Mouse (Mus musculus) G1E-ER4 (cell line): ENCODE data around the gene Entpd2. TPM values are rescaled to one million over a fixed set of nuclear protein-coding genes. Genes with fewer than 3 reads are reported as not detected.

ENCODE experiments used
- GATA1 ChIP-seq: IDR thresholded peaks from one replicate; pipeline ENCODE4 v1.8.0; 2012; ENCODE audit warnings: low read length, inconsistent platforms
- polyA plus RNA-seq: library from polyadenylated mRNA; stranded (reverse); fragments of >175 nt; gene quantifications from 2 replicates; pipeline ENCODE4 v1.2.3, GENCODE M21; 2012

Gene Entpd2
- polyA plus RNA-seq, 1 experiment, result not detected

DNA sequence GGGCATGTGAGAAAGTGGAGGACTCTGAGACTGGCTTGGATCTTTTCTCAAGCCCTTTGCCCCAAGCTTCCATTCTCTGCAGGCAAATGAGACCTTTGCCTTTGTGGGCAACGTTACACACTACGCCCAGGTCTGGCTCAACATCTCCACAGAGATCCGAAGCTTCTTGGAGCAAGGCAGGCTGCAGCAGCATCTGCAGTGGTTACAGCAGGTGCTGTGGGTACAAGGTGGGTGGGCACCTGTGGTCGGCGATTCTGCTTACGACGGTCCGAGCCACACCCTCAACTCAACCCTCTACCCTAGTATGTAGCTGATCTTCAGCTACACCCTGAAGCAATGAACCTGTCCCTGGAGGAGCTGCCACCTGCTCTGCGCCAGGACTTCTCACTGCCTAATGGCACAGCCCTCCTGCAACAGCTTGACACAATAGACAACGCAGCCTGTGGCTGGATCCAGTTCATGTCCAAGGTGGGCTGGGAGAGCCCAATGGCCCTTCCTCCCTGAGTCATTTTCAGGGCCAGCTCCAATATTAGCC lies 40.7 kb downstream of the Entpd2 start:
- no peak for TF ChIP-seq GATA1

DNA sequence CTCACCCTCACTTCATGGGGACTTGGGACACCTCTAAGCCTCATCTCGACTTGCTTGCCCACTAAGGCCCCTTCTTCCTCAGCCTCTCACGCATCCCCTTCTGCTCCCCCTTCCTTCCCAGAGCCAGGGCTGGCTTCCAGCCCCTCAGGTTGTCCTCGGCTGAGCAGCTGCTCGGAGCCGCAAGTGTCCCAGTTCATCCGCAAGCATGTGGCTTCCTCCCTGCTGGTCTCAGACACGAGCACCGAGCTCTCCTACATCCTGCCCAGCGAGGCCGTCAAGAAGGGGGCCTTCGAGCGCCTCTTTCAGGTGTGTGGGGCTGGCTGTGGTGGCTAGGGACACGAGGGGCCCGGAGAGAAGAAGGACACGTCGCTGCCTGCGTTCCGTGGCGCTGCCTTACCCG lies 45.4 kb downstream of the Entpd2 start:
- no peak for TF ChIP-seq GATA1

DNA sequence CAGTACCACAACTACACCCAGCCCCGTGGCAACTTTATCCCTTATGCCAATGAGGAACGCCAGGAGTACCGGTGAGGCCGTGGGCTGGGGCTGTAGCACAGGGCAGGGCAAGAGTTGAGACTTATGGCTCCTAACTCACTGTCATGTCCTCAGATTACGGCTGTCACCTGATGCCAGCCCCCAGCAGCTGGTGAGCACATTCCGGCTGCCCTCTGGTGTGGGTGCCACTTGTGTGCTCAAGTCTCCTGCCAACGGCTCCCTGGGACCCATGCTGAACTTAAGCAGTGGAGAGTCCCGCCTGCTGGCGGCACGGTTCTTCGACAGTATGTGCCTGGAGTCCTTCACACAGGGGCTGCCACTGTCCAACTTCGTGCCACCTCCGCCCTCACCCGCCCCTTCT lies 47.0 kb downstream of the Entpd2 start:
- no peak for TF ChIP-seq GATA1

Other genes starting within 250 kb of the Entpd2 start
- not detected in 2 replicates for gene Nrarp, start 215.1 kb upstream of the Entpd2 start, polyA plus RNA-seq
- 9.9 and 11.1 TPM in 2 replicates for gene Tor4a, start 199.0 kb upstream of the Entpd2 start, polyA plus RNA-seq
- 26.4 and 34.1 TPM in 2 replicates for gene Nelfb, start 184.4 kb upstream of the Entpd2 start, polyA plus RNA-seq
- gene Stpg3, start 181.2 kb upstream of the Entpd2 start, polyA plus RNA-seq, result not detected in 2 replicates
- gene Fam166a, start 177.1 kb upstream of the Entpd2 start, polyA plus RNA-seq, result 0.09 TPM in 1 of 2 replicates, not detected in the other
- gene Tubb4b, start 171.2 kb upstream of the Entpd2 start, polyA plus RNA-seq, result 462 and 587 TPM in 2 replicates
- gene Slc34a3, start 161.5 kb upstream of the Entpd2 start, polyA plus RNA-seq, result not detected in 2 replicates
- gene Rnf224, start 159.1 kb upstream of the Entpd2 start, polyA plus RNA-seq, result 0.04 and 0.10 TPM in 2 replicates
- 23.1 and 29.3 TPM in 2 replicates for gene Rnf208, start 153.6 kb upstream of the Entpd2 start, polyA plus RNA-seq
- not detected in 2 replicates for gene Cysrt1, start 153.4 kb upstream of the Entpd2 start, polyA plus RNA-seq
- gene AL732309.1, start 149.0 kb upstream of the Entpd2 start, polyA plus RNA-seq, result 0.97 and 2.3 TPM in 2 replicates
- gene Tmem203, start 140.4 kb upstream of the Entpd2 start, polyA plus RNA-seq, result 11.3 and 16.5 TPM in 2 replicates
- 56.1 and 69.7 TPM in 2 replicates for gene Tprn, start 133.3 kb upstream of the Entpd2 start, polyA plus RNA-seq
- 196 and 198 TPM in 2 replicates for gene Ssna1, start 123.4 kb upstream of the Entpd2 start, polyA plus RNA-seq
- gene Anapc2, start 123.4 kb upstream of the Entpd2 start, polyA plus RNA-seq, result 25.4 and 26.3 TPM in 2 replicates
- not detected in 2 replicates for gene Tmem210, start 107.7 kb upstream of the Entpd2 start, polyA plus RNA-seq
- gene Lrrc26, start 106.0 kb upstream of the Entpd2 start, polyA plus RNA-seq, result not detected in 2 replicates
- gene Grin1, start 76.7 kb upstream of the Entpd2 start, polyA plus RNA-seq, result 0.09 and 0.18 TPM in 2 replicates
- gene Man1b1, start 63.5 kb upstream of the Entpd2 start, polyA plus RNA-seq, result 18.5 and 26.0 TPM in 2 replicates
- 5.0 and 7.6 TPM in 2 replicates for gene Dpp7, start 39.5 kb upstream of the Entpd2 start, polyA plus RNA-seq
- gene Uap1l1, start 30.2 kb upstream of the Entpd2 start, polyA plus RNA-seq, result 36.3 and 46.3 TPM in 2 replicates
- 139 and 187 TPM in 2 replicates for gene Sapcd2, start 23.6 kb upstream of the Entpd2 start, polyA plus RNA-seq
- gene Npdc1, start 3.5 kb downstream of the Entpd2 start, polyA plus RNA-seq, result not detected in 2 replicates
- not detected in 2 replicates for gene Fut7, start 27.4 kb downstream of the Entpd2 start, polyA plus RNA-seq
- 9.2 and 9.9 TPM in 2 replicates for gene Abca2, start 32.8 kb downstream of the Entpd2 start, polyA plus RNA-seq
- not detected in 2 replicates for gene Clic3, start 61.0 kb downstream of the Entpd2 start, polyA plus RNA-seq
- 39.7 and 40.3 TPM in 2 replicates for gene Paxx, start 65.2 kb downstream of the Entpd2 start, polyA plus RNA-seq
- not detected in 2 replicates for gene Ptgds, start 74.2 kb downstream of the Entpd2 start, polyA plus RNA-seq
- not detected in 2 replicates for gene Lcn12, start 98.0 kb downstream of the Entpd2 start, polyA plus RNA-seq
- 25.8 and 49.8 TPM in 2 replicates for gene Fbxw5, start 104.9 kb downstream of the Entpd2 start, polyA plus RNA-seq
- 0.08 and 0.18 TPM in 2 replicates for gene C8g, start 105.8 kb downstream of the Entpd2 start, polyA plus RNA-seq
- gene Traf2, start 151.1 kb downstream of the Entpd2 start, polyA plus RNA-seq, result 5.5 and 9.3 TPM in 2 replicates
- gene Edf1, start 162.0 kb downstream of the Entpd2 start, polyA plus RNA-seq, result 682 and 940 TPM in 2 replicates
- 0.52 and 0.69 TPM in 2 replicates for gene Mamdc4, start 179.0 kb downstream of the Entpd2 start, polyA plus RNA-seq
- gene Phpt1, start 179.3 kb downstream of the Entpd2 start, polyA plus RNA-seq, result 3.2 and 4.9 TPM in 2 replicates
- 0.09 and 0.13 TPM in 2 replicates for gene Ajm1, start 185.9 kb downstream of the Entpd2 start, polyA plus RNA-seq
- gene Rabl6, start 212.6 kb downstream of the Entpd2 start, polyA plus RNA-seq, result 86.8 and 89.3 TPM in 2 replicates
- gene Ccdc183, start 221.8 kb downstream of the Entpd2 start, polyA plus RNA-seq, result not detected in 2 replicates
- not detected in 2 replicates for gene Tmem141, start 226.1 kb downstream of the Entpd2 start, polyA plus RNA-seq
- not detected in 2 replicates for gene Fcna, start 232.2 kb downstream of the Entpd2 start, polyA plus RNA-seq